Mouse (Mus musculus): ENCODE results near the gene Eif4g3. TPM values are rescaled to one million over a fixed set of nuclear protein-coding genes. Genes with fewer than 3 reads are reported as not detected.

The Eif4g3 gene
- polyA plus RNA-seq, 1 experiment: 72.1 TPM

DNA sequence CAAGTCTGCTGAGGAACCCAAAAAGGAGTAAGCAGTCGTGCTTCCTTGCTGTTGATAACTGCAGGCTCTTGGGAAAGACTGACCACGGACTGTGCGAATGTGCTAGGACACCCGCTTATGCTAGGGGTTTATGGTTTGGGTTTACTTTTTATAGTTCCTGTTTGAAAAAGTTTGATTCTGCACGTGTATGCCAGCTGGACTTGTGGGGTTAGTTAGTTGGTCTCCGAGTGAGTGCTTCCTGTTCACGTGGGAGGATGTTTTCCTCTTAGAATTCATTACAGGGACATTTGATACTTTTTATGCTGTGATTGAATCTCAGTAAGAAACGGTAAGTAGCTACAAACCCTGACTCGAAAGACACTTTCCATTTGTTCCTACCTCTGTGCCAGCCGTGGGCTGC is 230.8 kb downstream of the Eif4g3 start:
- peaks cover 51% of the 10 kb centered on the region for H3K36me3 ChIP-seq (ENCODE audit: control insufficient read depth, insufficient read depth, low read length)

DNA sequence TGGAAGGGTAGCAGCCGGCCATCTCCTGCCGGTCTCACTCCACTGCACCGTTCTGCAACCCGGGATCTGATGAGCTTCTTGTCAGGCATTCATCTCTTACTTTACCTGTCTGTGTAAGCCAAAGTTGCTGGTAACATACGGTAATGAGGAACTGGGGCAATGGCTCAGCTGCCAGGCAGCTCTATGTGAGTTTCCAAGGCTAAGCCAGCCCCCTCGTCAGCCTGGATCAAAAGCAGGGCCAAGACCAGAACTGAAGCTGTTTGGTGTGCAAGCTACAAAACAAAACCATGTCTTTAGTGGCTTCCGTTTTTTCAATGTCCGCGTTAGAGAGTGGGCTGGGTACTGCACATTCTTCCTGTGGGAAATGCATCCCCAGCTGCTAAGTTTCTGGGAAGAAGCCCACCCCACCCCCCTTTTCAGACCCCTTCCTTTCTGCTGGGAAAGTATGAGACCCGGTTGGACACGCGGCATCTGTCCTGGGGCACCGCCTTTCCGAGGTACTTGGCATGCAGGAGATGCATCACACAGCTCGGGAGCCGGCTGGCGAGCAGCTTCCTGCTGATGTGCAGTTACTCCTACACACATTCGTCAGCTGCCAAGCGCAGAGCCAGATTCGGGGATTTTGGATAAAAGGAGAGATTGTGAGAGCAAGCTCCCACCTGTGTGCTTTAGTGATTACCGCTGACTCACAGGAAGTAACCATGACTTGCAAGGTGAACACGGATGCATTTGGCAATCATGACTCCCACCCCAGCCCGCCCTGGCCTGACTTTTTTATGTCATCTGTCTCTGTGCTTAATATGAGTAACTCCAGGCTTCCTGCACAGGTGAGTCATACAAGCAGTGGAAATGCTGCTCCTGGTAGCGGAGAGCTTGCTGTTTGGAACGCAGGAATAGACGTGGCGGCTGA is 254.2 kb downstream of the Eif4g3 start:
- WGBS: 65% methylated on average over 27 of the region's 27 CpGs
- no peaks in the 10 kb centered on the region; the same call in 1 of the 2 replicates for H3K27me3 ChIP-seq (ENCODE audit: control insufficient read depth, insufficient read depth, low read length)
- no peak for TF ChIP-seq POLR2A (IDR thresholded peaks at IDR 0.05; ENCODE audit: control insufficient read depth, extremely low read depth, insufficient read depth, low read length, poor library complexity)
- TF ChIP-seq CTCF (IDR thresholded peaks at IDR 0.05; ENCODE audit: borderline replicate concordance, control insufficient read depth, extremely low read depth, insufficient read depth, low read length, poor library complexity): no peak
- no peak for DNase-seq
- peaks cover 30% of the 10 kb centered on the region for H3K36me3 ChIP-seq (ENCODE audit: control insufficient read depth, insufficient read depth, low read length)
- H3K27ac ChIP-seq (ENCODE audit: control insufficient read depth, insufficient read depth, low read length): no peak overlapping the region
- no peak overlapping the region for H3K4me3 ChIP-seq (ENCODE audit: control insufficient read depth, insufficient read depth, low read length)
- peaks cover 21% of the 10 kb centered on the region for H3K4me1 ChIP-seq (replicated peaks; ENCODE audit: control insufficient read depth, insufficient read depth, low read length)

More for the DNA sequence above, 230.8 kb downstream of the Eif4g3 start:
- H3K27me3 ChIP-seq (ENCODE audit: control insufficient read depth, insufficient read depth, low read length): no peaks in the 10 kb centered on the region
- TF ChIP-seq CTCF (IDR thresholded peaks at IDR 0.05; ENCODE audit: borderline replicate concordance, control insufficient read depth, extremely low read depth, insufficient read depth, low read length, poor library complexity) (no peak), POLR2A (IDR thresholded peaks at IDR 0.05; ENCODE audit: control insufficient read depth, extremely low read depth, insufficient read depth, low read length, poor library complexity) (no peak)
- H3K4me3 ChIP-seq (ENCODE audit: control insufficient read depth, insufficient read depth, low read length): no peak overlapping the region
- DNase-seq: no peak
- peaks cover 30% of the 10 kb centered on the region for H3K4me1 ChIP-seq (replicated peaks; ENCODE audit: control insufficient read depth, insufficient read depth, low read length)
- 18% methylated on average over 10 of the region's 10 CpGs for WGBS
- peak overlapping the region; percentile 78 for H3K27ac ChIP-seq (ENCODE audit: control insufficient read depth, insufficient read depth, low read length)

DNA sequence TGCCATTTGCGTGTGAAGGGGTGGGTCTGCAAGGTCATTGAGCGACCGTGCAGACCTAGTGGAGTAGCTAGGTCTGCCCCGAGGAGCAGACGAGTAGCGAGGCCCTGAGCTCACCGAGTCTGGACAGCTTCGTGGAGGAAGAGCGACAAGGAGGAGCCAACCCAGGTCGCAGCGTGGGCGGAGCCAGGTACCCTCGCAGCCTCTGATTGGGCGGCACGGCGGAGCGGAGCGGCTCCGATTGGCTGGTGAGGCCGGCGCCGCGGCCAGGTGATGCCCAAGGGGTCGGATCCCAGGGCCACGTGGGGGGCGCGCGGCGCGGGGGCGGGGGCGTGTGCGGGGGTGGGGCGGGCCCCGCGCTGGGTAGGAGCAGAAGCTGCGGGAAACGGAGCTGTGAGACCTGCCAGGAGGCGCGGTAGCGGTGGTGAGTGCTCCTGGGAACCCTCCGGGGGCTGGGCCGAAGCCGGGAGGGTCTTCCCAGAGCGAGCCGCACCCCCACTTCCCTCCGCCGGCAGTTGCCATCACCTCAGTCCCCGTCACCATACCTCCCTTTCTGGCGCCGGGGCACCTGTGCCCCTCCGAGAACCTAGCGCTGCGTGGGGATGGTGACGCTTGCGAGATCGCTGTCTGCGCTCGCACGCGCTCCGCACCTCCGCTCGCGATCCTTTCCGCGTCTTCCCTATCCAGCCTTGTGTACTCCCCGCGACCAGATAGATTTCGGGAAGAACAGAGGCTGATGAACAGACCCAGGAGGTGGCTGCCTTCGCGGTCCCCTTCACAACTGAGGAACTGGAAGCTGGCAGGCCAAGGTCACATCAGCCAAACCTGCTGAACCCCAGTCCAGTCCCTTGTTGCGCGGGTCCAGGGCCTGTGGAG is 257.5 kb downstream of the Eif4g3 start, which contains the start of the genes Sh2d5 and Kif17:
Sh2d5 (plus strand) TSS at position 316 of the 873 bp plus-strand sequence.
Kif17 (plus strand) TSS at position 348 of the 873 bp plus-strand sequence.
- DNase-seq: peak; percentile 89
- Histone ChIP-seq H3K4me1 (replicated peaks; ENCODE audit: control insufficient read depth, insufficient read depth, low read length) (peaks cover 31% of the 10 kb centered on the region), H3K27me3 (ENCODE audit: control insufficient read depth, insufficient read depth, low read length) (no peaks in the 10 kb centered on the region; the same call in 1 of the 2 replicates), H3K27ac (ENCODE audit: control insufficient read depth, insufficient read depth, low read length) (no peak within 1 kb of the TSS), H3K4me3 (ENCODE audit: control insufficient read depth, insufficient read depth, low read length) (peak within 1 kb of the TSS; percentile 47), H3K36me3 (ENCODE audit: control insufficient read depth, insufficient read depth, low read length) (peaks cover 5% of the 10 kb centered on the region; the same call in 1 of the 2 replicates)
- TF ChIP-seq POLR2A (IDR thresholded peaks at IDR 0.05; ENCODE audit: control insufficient read depth, extremely low read depth, insufficient read depth, low read length, poor library complexity) (no peak), CTCF (IDR thresholded peaks at IDR 0.05; ENCODE audit: borderline replicate concordance, control insufficient read depth, extremely low read depth, insufficient read depth, low read length, poor library complexity) (no peak)
- under 1% methylated on average over 74 of the region's 74 CpGs for whole genome bisulfite sequencing

DNA sequence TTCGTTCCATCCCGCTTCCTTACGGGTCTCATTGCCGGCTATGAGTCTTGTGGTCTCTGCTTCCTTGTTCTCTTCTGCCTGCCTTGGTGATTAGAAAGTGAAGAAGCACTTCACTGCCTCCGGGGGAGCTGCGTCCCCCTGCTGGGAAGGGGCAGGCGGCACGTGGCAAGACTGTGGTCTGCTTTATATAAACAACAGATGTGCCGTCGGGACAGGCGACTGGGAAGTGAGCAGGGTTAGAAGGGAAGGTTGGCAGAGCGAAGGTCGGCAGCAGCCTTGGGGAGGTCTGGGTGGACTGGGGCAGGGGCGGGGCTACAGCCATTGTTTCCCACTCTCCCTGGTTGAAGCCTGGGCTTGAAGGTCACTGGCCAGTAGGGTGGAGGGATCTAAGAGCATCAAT is 259.0 kb downstream of the Eif4g3 start:
- Histone ChIP-seq H3K36me3 (ENCODE audit: control insufficient read depth, insufficient read depth, low read length) (no peaks in the 10 kb centered on the region), H3K4me1 (replicated peaks; ENCODE audit: control insufficient read depth, insufficient read depth, low read length) (peaks cover 43% of the 10 kb centered on the region), H3K27me3 (ENCODE audit: control insufficient read depth, insufficient read depth, low read length) (no peaks in the 10 kb centered on the region; the same call in 1 of the 2 replicates), H3K4me3 (ENCODE audit: control insufficient read depth, insufficient read depth, low read length) (peak overlapping the region; percentile 3; the same call in 1 of the 2 replicates), H3K27ac (ENCODE audit: control insufficient read depth, insufficient read depth, low read length) (no peak overlapping the region)
- peak; percentile 20 for DNase-seq
- 0% methylated on average over 14 of the region's 14 CpGs for WGBS
- TF ChIP-seq POLR2A (IDR thresholded peaks at IDR 0.05; ENCODE audit: control insufficient read depth, extremely low read depth, insufficient read depth, low read length, poor library complexity) (0 out of 2 replicates have a peak, but pooled peaks have one; percentile 21), CTCF (IDR thresholded peaks at IDR 0.05; ENCODE audit: borderline replicate concordance, control insufficient read depth, extremely low read depth, insufficient read depth, low read length, poor library complexity) (0 out of 2 replicates have a peak, but pooled peaks have one; percentile 31)

DNA sequence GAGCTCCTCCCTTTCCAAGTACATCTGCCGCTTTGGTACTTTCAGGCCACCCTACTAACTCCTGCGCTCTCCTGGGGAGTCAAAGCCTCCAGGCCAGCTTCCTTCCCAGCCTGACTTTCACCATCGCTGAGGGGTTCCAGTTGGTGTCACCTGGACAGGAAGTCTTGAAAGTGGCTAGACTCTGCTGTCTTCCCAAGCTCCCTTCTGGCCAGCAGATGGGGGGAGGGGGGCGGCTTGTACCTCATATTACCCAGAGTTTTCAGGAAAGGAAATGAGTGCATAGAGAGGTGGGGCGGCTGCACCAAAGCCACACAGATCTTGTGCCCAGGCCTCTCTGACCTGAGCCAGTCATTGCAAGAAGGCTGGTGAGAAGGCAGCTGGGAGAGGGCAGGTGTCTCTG is 259.4 kb downstream of the Eif4g3 start:
- Histone ChIP-seq H3K27me3 (ENCODE audit: control insufficient read depth, insufficient read depth, low read length) (no peaks in the 10 kb centered on the region; the same call in 1 of the 2 replicates), H3K4me3 (ENCODE audit: control insufficient read depth, insufficient read depth, low read length) (no peak overlapping the region), H3K27ac (ENCODE audit: control insufficient read depth, insufficient read depth, low read length) (no peak overlapping the region), H3K36me3 (ENCODE audit: control insufficient read depth, insufficient read depth, low read length) (no peaks in the 10 kb centered on the region), H3K4me1 (replicated peaks; ENCODE audit: control insufficient read depth, insufficient read depth, low read length) (peaks cover 47% of the 10 kb centered on the region)
- 14% methylated on average over 5 of the region's 5 CpGs for WGBS
- DNase-seq: no peak
- no peak for TF ChIP-seq CTCF (IDR thresholded peaks at IDR 0.05; ENCODE audit: borderline replicate concordance, control insufficient read depth, extremely low read depth, insufficient read depth, low read length, poor library complexity)
- no peak for TF ChIP-seq POLR2A (IDR thresholded peaks at IDR 0.05; ENCODE audit: control insufficient read depth, extremely low read depth, insufficient read depth, low read length, poor library complexity)

Data from thymus, adult 2 months (tissue).